Mouse (Mus musculus) spleen, adult 2 months (tissue): ENCODE data around the gene Selenof.

Source experiments
- CTCF ChIP-seq: fragments of 200-500 bp; IDR thresholded peaks from 2 replicates; pipeline ENCODE4 v1.5.1; 2011; ENCODE audit warnings: mild to moderate bottlenecking, inconsistent platforms; ENCODE audit not compliant: insufficient read depth, insufficient read length, insufficient replicate concordance; ENCODE audit errors: extremely low read depth
- POLR2A ChIP-seq: fragments of 200-500 bp; IDR thresholded peaks from 2 replicates; pipeline ENCODE4 v1.6.1; 2011; ENCODE audit warnings: low read depth, low read length, inconsistent platforms

GRCm38 (mm10) chr3:144625691-144626090, 55.6 kb downstream of the Selenof start:
- TF ChIP-seq POLR2A (no peak), CTCF (no peak)
